Mouse (Mus musculus): ENCODE results near the gene Skor1. TPM values are rescaled to one million over a fixed set of nuclear protein-coding genes. Genes with fewer than 3 reads are reported as not detected.

Skor1 gene
- total RNA-seq, 2 experiments from 2014 or later: 0.17 TPM; not detected in 1

DNA sequence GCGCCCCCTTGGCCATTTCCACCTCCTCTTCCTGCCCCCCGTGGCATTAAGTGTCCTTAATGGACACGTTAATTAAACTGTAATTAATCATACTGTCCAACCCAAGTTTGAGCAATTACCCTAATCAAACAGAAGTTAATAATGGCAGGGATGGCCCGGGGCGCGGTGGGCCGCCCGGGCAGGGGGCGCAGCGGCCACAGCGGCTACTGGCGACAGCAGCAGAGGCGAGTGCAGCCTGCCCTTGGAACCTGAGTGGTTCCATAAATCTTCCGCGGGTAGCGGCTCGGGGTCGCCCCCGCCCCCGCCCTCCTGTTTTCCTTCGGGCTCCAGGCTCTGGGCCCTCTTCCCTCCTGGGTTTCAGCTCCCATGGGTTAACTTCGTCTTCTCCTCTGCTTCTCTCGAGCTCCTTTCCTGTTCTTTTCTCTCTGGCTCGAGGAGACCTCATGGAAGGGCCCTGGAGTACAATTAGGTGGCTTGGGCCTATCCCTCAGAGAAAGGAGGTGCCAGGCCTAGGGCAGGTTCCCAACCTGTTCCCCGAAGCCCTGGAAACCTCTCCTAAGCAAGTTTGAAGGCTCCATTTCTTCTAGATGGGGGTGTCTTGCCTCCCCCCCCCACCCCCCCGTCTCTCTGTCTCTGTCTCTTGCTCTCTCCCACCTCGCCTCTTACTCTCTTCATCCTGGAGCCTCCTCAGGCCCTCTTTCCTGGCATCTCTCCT, 1.5 kb upstream of the Skor1 start:
- no peak for DNase-seq (ENCODE audit: extremely low spot score in 1 of 2, low spot score in 1 of 2)

DNA sequence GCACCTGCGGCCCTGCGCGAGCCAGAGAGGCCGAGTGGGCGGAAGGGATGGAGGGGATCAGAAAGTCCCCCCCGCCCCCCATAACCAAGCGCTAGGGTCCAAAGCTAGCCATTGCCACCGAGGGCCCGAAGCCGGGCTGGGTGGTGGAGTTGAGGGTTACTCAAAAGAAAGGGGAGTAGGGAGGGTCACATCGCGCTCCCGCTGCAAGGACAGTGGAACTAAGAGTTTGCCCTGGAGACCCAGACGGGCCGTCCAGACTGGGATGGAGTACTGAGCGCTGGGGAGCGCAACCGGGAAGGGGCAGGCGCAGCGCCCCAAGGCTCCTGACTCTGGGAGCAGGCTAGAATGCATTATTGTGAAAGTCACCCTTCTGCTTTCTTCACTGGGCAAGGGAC, 608 bp upstream of the Skor1 start:
- DNase-seq (ENCODE audit: extremely low spot score in 1 of 2, low spot score in 1 of 2): no peak

- no peak for DNase-seq (ENCODE audit: extremely low spot score in 1 of 2, low spot score in 1 of 2)
These were observed 863 bp downstream of the Skor1 start for GRCm38 (mm10) chr9:63147786-63148409.

GRCm38 (mm10) chr9:63147296-63147695, 1.5 kb downstream of the Skor1 start:
- DNase-seq (ENCODE audit: extremely low spot score in 1 of 2, low spot score in 1 of 2): no peak

GRCm38 (mm10) chr9:63146856-63147274, 1.9 kb downstream of the Skor1 start:
- DNase-seq (ENCODE audit: extremely low spot score in 1 of 2, low spot score in 1 of 2): no peak

- DNase-seq (ENCODE audit: extremely low spot score in 1 of 2, low spot score in 1 of 2): no peak
These were observed 2.5 kb downstream of the Skor1 start for GRCm38 (mm10) chr9:63146126-63146855.

DNA sequence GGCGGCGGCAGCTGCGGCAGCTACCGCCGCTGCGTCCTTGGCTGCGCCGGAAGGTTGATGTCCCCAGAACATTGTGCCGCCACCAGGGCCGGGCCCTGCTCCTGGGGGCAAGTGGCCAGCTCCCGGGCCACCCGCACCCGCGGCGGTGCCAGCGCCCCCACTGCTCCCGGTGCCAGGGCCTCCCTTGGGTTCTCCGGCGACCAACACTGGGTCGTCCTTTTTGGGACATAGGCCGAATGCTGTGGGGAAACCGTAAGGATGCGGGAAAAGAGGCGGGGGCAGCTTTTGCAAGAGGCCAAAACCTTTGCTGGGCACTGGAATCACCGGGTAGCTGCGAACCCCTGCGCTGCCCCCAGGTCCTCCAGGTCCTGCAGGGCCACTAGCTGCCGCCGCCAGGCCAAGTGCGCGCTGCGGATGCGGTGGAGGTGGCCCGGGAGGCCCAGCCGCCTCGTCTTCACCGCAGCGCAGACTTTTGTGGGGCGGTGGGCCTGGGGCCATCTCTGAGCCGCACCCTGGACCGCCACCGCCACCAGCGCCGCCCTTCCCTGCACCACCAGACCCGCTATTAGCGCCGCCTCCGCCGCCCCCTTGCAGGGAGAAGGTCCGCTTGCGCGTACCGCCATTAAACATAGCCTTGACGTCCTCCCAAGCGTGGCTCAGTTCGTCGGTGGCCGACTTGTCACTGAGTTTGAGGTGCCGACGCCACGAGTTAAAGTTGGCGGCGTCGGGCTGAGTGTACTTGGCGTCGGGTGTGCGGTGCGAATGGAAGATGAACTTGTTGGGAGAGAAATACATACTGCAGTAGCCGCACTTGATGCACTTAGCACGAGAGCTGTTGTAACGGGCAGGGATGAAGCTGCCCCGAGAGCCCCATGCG, 3.3 kb downstream of the Skor1 start:
- no peak for DNase-seq (ENCODE audit: extremely low spot score in 1 of 2, low spot score in 1 of 2)

DNA sequence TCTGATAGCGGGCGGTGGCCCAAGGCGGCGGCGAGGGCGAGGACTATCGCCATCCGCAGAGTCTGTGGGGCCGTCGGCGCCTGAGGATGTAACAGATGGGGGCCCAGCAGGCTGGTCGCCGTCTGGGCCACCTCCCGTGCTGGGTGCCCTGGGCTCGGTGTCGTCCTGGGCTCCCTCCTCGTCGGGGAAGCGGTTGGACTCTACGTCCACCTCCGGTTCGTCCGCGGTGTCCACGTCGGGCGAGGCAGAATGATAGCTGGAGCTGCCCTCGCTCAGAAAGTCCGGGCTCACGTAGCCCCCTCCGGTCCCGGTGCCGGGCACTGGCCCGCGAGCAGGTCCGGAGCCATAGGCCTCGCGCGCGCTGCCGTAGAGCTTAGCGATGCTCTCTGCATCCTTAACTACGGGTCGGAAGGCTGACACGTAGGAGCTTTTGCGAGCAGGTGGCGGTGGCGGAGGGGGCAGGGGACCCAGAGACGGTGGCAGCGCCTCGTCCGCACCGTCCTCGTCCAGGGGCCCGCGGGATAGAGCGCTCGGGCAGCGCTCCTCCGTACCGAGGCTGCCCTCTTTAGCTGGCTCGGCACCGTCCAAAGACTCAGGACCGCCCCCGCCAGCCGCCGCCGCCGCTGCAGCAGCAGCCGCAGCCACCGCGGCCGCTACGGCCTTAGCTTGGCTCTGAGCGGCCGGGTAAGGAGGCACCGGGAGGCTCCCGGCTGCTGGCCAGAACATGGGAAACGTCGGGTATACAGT, 4.1 kb downstream of the Skor1 start:
- no peak for DNase-seq (ENCODE audit: extremely low spot score in 1 of 2, low spot score in 1 of 2)

DNA sequence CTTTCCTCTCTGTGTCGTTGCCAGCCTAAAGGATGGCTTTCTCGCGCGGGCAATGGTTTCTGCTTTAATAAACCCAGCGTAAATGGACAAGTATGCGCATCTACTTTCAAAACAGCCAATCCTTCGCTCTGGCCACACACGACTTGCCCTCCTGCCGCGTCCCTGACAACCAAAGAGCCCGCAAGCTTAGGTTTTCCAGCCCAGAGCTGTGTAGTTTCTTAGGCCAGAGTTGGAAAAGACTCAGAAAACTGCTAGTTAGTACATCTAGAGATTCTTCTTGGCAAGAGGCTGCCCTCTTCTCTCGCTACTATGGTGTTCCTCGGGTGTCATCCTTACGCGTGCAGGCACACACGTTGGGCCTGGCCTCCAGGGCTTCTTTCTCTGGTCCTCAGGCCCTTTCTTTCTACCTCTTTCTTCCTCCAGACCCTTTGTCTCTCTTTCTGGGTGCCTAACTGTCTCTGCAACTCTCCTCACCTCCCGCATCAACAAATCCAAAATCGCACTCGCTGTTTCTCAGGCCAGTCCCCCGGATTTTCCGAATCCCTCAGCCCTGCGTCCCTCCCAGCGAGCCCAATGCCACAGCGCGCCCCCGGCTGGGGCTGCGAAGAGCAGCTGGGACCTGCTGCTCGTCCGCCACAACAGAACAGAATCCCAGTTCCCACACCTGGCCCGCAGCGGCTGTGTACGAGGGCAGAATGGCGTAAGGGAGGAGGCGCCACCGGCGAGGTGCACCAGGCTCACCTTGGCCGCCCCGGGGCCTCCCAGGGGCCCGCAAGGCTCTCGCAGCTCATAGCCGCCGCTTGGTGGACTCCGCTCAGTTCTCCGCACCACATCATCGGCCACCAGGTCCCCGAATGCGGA, 4.9 kb downstream of the Skor1 start:
- DNase-seq (ENCODE audit: extremely low spot score in 1 of 2, low spot score in 1 of 2): no peak

DNA sequence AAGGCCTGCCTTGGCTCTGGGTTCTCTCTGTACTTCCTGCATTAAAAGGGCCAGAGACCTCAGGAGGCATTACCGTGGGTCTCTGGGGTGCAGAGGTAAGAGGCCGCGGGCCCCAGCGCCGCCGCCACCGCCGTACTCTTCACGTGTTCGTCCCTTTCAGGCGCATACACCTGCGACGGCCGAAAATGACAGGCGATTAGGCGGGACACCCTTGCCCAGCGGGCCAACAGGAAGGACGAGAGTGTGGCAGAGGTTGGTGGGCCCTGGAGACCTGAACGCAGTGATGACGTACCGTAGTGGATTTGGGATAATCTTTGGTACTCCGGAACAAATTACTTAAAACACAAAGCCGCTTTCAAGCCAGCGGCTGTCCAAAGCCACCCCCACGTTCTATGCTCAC, 5.5 kb downstream of the Skor1 start:
- no peak for DNase-seq (ENCODE audit: extremely low spot score in 1 of 2, low spot score in 1 of 2)

- DNase-seq (ENCODE audit: extremely low spot score in 1 of 2, low spot score in 1 of 2): no peak
These were observed 6.3 kb downstream of the Skor1 start for GRCm38 (mm10) chr9:63142335-63143036.

DNA sequence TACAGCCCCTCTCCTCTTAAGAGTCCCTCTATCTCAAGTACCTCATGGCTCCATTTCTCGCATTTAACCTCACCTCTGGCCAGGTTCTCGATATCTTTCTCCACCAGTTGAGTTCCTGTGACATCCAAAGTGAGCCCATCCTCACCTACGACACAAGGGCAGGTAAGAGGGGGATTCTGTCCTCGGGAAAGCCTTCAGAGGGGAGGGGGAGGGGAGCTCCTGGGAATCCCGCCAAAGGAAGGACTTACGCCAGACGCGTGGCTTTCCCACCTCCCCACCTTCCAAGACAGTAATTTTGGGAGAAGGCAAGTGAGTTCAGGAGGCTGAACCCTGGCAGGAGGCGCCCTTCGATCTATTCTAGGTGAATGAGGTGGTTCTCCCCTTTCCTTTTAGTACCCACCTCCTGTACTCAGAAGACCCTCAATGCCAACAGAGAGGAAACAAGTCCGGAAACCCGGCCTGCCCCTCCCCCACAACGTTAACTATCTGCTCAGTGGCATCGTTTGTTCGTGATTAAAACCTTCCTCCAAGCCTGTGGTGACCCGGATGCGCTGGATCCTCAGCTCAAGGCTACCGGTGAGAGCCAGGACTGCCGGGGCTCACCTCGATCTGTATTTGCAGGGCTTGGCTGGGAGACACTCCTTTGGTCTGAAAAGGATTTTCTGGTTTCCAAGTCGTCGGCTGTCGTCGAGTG, 7.0 kb downstream of the Skor1 start:
- DNase-seq (ENCODE audit: extremely low spot score in 1 of 2, low spot score in 1 of 2): no peak

GRCm38 (mm10) chr9:63140211-63140610, 8.6 kb downstream of the Skor1 start:
- DNase-seq (ENCODE audit: extremely low spot score in 1 of 2, low spot score in 1 of 2): no peak

GRCm38 (mm10) chr9:63139661-63140060, 9.1 kb downstream of the Skor1 start:
- no peak for DNase-seq (ENCODE audit: extremely low spot score in 1 of 2, low spot score in 1 of 2)

GRCm38 (mm10) chr9:63138481-63138967, 10.2 kb downstream of the Skor1 start:
- DNase-seq (ENCODE audit: extremely low spot score in 1 of 2, low spot score in 1 of 2): no peak

DNA sequence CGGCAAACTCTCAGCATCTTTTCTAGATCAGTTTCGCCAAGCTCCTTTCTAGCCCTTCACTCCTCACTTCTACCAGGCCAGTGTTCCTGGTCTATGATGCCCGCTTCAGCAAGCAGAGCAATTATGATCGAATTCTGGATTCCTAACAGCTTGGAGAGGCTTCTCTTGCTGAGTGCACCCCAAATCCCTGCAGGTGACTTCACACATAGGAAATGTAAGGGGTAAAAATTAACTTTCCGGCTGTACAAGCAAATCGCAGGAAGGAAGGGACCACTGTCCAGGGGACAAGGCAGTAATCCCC, 11.2 kb downstream of the Skor1 start:
- DNase-seq (ENCODE audit: extremely low spot score in 1 of 2, low spot score in 1 of 2): no peak

- DNase-seq (ENCODE audit: extremely low spot score in 1 of 2, low spot score in 1 of 2): no peak
These were observed 11.8 kb downstream of the Skor1 start for GRCm38 (mm10) chr9:63136756-63137614.

Measured in layer of hippocampus, postnatal 25 days (tissue).